Mouse (Mus musculus): ENCODE data around the gene Mfsd11.

DNA sequence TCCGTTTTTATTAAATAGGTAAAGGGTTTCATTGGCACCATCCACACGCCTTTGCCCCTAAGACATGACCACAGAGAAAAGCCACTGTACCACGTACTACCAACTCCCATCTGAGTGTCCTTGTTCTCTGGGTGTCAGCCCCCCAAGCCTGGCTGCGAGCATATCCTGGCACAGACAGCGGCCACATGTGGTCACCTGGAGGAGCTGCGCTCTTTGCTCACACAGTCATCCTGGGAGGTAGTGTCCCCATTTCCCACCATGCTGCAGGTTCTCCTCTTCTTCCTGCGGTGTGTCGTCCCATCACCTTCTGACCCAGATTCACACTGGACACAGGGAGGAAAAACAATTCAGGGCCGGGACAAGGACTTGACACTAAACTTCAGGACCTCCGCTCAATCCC lies 14.8 kb upstream of the Mfsd11 start:
- TF ChIP-seq USF1 (IDR thresholded peaks at IDR 0.05; ENCODE audit: low read depth) (no peak), CTCF (IDR thresholded peaks at IDR 0.05; ENCODE audit: control insufficient read depth, insufficient read depth, insufficient read length) (no peak), FOSL1 (IDR thresholded peaks at IDR 0.05; ENCODE audit: insufficient read depth, low read length, poor library complexity, severe bottlenecking) (no peak)

All from C2C12 (cell line).